Mouse (Mus musculus): ENCODE measurements around the gene Polh. TPM values are rescaled to one million over a fixed set of nuclear protein-coding genes. Genes with fewer than 3 reads are reported as not detected.

Polh gene
- total RNA-seq, 2 experiments from 2014 or later, result 10.6 to 10.9 TPM

DNA sequence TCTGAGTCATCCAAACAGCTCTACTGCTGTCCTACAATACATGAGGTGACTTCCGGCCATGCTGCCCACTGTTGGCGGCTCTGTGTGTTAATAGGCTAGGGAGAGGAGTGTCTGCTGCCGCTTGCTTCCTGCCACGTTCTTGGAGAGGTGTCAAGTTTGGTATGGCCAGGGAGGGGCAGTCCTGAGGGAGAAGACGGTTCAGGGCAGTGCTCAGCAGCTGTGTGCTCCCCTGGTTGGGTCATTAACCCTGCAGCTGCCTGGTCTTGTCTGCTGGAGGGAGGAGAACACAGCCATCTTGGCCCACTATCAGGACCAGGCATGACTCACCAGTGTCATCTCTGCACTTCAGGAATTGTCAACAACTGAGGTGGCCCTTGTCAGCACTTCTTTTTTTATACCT, 34.1 kb downstream of the Polh start:
- DNase-seq, result no peak

DNA sequence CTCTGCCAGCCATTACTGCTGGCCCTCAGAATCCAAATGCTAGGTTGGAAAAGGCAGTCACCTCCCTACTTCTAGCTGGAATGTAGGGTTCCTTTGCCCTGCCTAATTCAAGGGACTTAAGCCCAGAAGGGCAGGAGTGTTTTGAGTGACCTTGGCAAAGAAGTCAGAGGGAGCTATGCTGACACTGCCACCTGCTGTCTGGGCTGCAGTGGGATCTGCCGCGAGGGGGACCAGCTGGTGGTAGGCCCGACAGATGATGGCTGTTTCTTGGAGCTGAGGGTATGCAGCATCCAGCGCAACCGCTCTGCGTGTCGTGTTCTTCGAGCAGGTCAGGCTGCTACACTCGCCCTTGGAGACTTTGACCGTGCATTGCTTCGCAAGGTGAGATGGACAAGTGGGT, 35.4 kb downstream of the Polh start:
- no peak for DNase-seq

DNA sequence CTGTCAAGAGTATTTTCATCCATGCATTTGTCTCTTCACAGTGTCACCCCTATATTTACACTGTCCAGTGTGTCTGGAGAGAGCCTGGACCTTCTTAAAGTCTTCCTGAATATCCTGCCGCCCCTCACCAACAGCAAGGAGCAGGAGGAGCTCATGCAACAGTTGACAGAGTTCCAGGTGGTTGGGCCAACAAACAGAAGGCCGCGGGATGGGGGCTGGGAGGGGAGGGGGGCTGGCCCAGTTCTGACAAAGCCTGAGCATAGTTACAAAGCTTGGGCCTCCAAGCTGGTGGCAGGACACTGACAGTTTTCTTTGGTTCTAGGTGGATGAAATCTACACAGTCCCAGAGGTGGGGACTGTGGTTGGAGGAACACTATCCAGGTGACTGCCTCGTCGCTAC, 36.2 kb downstream of the Polh start:
- no peak for DNase-seq

DNA sequence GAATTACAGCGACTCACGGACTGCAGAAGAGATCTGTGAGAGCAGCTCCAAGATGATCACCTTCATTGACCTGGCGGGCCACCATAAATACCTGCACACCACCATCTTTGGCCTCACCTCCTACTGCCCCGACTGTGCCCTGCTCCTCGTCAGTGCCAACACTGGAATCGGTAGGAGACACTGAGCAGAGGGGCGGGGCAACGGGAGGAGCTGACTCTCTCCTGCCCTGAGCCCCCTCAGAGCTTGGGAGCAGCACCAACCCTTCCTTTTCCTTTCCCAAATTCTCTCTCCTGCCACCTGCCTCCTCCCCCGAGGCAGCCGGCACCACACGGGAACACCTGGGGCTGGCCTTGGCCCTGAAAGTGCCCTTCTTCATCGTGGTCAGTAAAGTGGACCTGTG, 37.0 kb downstream of the Polh start:
- no peak for DNase-seq

DNA sequence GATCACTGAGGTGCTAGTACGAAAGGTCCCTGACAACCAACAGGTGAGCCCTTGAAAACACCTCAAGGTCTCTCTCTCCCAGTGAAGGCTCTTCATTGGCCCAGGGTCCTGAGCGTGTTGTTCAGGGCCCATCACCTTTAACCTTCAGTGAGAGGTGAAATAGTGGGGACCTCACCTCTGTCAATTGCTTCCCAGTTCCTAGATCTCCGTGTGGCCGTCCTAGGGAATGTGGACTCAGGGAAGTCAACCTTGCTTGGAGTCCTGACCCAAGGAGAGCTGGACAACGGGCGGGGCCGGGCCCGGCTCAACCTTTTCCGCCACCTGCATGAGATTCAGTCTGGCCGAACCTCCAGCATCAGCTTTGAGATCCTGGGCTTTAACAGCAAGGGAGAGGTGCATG, 37.7 kb downstream of the Polh start:
- no peak for DNase-seq

DNA sequence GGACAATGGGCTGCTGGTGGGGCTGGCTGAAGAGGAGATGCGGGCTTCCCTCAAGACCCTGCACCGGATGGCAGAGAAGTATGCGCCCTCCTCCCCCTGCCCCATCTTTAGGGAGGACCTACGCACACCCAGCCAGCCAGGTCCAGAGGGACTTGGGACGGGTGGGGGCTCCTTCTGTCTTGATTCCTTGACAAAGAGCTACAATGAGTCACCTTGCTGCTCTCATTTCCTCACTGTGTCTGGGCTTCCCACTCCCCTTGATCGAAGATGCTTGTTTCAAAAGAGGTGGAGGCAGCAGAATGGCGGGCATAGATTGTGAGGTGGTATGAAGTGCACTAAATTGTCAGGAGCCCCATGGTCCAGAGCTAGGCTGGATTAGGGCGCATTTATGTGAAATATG, 38.1 kb downstream of the Polh start:
- no peak for DNase-seq

DNA sequence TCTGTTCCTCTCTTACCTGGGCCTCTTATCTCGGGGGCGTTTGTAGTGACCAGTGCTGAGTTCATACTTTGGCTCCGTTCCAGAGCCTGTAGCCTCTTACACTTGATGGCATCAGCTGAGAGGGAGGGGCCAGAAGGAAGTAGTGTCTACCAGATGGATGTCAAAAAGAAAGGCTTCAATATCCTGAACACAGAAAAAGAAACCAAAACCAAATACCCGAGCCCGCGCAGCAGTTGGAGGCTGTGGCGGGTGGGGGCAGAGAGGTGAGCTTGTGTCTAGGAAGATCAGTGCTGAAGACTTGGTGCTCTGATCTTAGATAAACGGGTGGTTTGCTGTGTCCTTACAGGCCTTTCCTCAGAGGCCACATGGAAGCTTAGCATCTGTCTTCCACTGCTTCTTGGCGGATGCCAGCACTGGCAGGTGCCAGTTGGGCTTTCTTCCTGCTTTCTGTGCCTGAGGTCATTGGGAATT, 39.5 kb downstream of the Polh start:
- no peak for DNase-seq

DNA sequence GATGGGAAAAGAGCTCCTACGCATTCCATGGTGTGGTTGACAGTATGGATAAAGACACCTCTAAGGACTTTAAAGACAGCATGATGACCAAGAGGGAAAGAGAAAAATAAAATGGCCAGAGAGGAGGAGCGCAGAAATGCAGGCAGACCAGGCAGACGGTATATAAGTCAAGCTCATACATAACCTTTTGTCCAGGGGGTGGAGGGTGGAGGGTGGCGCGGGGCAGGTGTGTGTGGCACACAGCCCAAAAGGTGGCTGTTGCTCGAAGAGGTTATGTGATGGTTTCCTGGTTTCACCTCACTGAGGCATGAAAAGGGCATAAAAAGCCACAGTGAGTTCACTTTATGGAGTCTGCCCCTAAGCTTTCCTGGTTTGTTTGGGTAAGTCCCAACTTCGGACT, 39.9 kb downstream of the Polh start:
- DNase-seq, result no peak

DNA sequence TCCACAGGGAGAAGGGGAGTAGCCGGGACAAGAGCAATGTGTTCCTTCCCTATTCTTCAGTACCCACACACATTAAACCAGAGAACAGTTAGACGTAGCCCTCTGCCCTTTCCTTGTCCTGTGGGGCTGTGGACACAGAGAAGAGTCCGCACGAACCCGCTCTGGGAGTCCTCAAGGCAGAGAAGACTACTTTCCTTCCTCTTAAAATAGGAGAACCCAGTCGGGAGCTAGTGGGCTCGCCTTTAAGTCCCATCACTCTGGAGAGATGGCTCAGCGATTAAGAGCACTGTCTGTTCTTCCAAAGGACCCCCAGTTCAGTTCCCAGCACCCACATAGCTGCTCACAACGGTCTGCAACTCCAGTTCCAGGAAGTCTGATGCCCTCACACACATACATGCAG, 40.7 kb downstream of the Polh start:
- no peak for DNase-seq

DNA sequence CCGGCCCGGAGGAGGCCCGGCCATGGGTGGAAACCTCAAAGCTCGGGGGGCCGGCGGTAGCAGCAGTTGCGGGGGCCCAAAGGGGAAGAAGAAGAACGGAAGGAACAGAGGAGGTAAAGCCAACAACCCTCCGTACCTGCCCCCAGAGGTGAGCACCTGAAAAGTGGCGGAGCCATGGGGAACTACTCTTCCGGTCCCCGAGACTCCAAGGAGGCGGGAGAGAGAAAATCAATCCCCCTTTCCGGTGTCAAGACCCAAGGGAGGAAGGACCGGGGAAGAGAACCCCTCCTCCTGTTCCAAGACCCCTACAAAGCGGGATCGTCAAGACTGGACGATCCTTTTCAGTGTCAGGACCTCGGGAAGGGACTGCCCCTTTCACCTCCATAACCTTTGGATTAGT, 41.3 kb downstream of the Polh start:
- no peak for DNase-seq

DNA sequence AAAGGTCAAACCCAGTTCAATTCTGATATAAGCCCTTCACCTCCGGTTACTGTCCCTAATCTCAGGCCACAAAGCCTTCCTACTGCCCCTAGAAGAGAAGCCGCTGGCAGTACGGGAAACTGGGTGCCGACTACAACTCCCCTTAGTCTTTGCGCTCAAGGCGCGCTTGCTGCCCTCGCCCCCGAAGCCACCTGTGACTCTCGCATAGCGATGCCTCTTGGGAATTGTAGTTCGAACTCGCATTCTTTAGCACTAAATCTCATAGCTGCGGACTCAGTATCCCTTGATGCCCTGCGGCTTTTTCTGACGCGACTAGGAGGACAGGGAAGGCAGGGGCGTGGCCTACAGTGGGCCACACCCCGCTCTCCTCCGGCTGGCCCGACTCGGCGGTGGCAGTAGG, 41.8 kb downstream of the Polh start, which contains the start of gene Gtpbp2:
Gene Gtpbp2, plus strand, starts transcription at position 347 of the 400 bp plus-strand sequence.
- DNase-seq, result peak; percentile 97

DNA sequence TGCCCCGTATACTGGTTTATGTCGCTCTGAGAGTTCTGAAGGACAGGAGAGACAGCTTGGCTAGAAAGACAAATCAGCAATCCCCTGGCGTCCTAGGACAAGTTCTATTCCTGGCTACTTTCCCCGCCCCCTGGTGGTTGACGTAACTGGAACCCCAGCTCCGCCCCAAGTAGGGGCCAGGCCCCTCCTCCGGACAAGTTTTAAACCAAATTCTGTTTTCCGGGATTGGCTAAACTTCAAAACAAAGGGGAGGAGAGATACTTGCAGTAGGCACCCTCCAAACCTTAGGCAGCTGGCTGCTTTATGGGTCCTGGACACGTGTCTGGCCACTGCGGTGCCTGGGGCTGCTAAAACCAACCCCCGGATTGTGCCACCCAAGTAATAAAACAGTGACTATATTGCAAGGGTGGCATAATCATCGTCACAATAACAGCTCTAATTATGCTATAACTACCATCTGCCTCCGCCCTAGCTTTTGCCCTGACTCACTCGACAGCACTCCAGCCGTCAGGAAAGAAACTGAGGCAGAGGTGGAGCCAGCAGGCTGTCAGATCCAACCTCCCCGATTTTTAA, 42.3 kb downstream of the Polh start:
- DNase-seq, result peak; percentile 90

DNA sequence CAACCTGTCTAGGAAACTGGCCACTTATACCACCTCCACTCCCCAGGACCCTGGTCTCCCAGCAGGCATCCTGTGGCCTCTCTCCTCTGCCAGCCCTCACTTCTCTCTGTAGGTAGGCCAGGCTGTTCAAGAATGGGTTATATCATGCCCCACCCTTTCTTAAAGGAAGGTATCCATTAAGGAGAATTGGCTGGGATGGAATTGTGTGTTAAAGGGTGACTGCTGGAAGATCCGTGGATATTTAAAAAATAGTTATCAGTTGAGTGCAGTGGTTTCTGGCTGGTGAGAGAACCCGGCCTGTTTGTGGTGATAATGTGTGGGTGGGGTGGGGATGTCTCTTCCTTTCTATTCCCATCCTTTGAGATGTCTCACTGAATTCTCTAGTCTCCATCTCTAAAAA, 43.2 kb downstream of the Polh start:
- DNase-seq, result no peak

DNA sequence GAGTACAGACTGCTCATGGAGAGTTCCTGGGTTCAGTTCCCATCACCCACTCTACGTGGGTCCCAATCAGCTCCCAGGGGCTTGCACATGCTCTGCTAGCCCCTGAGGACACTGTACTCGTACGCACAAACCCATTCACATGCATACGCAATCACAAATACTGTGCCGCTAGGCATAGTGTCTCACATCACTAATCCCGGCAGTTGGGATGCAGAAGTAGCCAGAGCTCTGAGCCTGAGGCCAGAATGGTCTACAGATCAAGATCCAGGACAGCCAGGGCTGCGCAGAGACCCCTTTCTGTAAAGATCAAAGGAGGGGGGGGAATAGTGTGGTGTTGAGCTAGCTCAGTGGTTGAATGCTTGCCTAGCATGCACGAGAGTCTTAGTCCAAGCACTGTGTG, 45.3 kb downstream of the Polh start:
- DNase-seq, result no peak

DNA sequence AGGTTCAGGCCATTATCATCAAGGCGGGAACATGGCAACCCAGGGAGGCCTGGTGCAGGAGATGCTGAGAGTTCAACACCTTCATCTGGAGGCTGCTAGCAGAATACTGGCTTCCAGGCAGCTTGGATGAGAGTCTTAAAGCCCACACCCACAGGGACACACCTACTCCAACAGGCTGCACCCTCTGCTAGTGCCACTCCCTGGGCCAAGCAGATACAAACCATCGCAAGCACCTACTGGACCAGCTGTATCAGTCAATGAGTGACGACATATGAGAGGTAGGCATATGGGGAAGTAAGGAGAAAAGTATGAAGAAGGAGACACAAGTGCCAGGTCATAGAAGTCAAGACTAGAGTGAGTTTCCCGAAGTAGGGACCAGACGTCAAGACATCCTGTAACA, 45.8 kb downstream of the Polh start:
- no peak for DNase-seq

DNA sequence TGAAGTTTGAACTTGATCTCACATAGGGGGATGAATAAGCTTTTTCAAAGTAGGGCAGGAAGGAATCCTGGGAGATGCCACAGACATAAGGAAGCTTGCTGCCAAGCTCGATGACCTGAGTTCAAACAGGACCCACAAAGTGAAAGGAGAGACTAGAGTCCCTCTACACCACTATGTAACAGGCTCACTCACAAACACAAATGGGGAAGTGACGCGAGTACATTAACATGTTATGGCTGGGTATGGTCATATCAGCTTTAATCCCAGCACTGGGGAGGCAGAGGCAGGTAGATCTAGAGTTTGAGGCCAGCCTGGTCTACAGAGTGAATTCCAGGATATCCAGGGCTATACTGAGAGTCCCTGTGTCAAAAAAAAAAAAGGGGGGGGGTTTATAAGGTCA, 48.1 kb downstream of the Polh start:
- DNase-seq, result no peak

DNA sequence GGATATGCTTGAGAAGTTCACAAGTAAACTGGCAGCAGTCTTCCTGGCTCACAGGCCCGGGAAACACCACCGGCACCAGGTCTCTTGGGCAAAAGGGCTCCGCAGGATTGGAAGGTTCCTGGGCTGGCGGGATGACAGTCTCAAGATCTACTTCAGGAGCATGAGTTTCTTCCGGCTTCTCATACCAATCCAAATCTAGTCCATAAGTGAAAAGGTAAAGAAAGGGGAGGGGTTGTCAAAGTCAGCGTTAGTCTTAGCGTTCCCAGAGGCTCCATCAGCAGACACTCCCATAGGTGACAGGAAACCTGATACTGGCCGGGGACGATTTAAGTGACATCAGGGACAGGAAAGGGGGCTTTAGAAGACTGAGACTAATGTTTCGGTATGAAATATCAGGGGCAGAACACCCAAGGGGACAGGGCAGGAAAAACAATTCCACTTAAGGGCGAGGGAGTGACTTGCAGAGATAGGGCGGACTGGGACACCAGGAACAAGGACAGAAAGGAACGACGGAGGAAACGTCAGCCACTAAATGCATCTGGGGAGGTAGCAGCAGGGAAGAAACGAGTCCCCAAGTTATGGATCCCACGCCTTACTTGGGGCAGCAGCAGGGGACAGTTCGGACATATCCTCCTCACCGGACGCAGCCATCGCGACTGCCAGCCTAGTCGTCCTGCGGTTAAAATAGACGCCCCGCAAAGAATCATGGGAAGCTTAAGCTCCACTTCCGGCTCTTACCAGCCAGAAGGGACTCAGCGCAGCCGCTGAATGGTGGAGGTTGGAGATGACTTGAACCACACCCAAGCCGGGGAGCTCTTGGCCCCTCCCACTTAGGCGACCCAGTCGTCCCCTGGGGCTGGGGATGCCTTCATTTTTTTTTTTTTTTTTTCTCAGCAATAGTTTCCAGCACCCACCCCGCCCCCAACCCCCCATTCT, 49.3 kb downstream of the Polh start, which contains the start of gene Mad2l1bp:
Gene Mad2l1bp, minus strand, starts transcription at position 707 of the 936 bp plus-strand sequence.
- DNase-seq, result peak; percentile 88

DNA sequence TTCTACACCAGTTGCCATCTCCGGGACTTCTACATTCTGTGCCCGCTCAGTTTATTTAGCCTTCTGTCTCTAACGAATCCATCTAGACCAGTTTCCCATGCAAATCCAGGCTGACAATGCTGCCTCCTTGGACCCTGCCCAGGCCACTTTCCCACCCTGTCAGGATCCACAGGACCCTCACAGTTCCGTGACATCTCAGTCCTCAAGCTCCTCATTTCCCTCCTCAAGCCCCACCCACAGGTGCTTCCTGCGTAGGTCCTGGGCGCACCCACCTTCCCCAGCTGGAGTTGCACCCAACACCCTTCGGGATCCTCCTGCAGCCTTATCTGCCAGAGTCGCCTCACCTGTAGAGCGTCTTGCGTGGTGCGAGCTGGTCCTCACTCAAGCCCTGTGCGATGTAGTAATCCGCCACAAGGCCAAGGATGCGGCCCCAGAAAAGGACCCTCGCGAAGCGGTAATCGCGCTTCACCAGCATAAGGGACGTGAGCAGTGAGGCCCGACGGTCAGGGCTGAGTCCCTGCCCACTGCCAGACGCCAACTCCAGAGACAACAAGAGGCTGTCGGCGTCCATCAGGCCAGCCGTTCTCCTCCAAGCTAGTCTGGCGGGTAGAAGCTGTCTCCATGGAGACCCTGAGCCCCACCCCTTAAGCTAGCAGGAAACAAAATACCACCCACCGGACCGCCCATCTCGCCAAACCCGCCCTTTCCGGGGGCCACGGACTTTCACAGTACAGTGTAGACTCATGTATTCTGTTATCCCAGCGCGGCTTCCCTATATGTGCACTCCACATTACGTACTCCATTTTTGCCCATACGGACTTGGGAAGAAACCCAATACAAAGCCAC, 58.6 kb downstream of the Polh start, which contains the start of gene Rsph9:
Gene Rsph9, minus strand, starts transcription at position 639 of the 846 bp plus-strand sequence.
- peak; percentile 74 for DNase-seq

DNA sequence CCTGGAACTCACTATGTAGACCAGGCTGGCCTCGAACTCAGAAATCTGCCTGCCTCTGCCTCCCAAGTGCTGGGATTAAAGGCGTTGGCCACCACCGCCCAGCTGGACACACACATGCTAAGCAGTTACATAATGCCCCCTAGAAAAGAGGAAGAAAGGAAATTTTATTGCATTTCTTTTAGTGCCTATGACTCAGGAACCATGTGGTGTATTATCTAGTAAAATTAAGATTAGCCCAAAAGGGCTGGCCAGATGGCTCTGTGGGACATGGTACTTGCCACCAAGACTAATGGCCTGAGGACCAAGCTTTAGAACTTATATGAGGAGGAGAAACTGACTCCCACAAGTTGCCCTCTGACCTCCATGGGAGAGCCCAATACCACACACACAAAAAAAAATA, 62.6 kb downstream of the Polh start:
- no peak for DNase-seq

DNA sequence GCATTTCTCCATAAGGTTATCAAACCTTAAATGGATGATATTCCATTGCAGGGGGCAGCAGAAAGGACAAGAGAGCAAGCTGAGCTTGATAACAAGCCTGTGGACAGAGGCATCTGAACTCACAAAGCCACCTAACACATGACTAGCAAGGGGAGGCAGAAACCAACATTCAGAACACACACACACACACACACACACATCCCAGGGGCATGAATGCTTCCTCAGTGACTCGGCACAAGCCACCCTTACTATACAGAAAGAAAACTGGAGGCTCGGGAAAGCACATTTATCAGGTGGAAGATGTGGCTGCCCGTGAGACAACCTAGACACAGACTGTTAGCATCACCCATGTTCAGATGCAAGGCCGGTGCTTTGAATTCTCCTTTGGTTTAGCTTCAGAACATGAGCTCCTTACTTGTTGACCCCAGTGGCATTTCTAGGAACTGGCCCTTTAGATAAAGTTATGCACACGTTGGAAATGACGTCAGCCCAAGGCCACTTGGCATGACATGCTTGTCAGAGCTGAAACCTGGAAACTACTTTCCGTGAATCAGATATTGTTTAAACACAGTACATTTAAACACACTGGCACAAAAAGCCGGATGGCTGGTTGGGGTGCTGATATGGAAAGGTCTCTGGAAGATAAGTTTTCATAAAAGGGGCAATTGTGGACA, 63.7 kb downstream of the Polh start:
- no peak for DNase-seq

DNA sequence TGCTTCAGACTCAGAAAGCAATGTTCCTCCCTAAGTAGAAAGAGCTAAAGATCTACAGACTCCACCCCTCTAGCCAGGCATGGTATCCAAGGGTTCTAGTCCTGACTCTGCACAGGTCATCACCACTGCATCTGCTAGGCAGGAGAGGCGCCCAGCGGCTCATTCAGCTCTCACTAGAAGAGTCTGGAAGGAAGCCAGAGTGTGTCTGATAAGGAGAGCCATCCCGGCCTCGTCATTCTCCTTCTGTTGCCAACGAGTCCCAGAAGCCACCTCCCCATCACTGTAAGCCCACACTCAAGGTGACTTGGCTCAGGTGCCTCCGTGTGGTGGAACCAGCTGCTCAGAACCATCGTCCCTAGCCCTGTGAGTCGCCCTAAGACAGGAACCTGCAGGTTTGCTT, 69.6 kb downstream of the Polh start:
- no peak for DNase-seq

Data from gastrocnemius, postnatal 25 days (tissue).